Mouse (Mus musculus): ENCODE results near the gene Med8.

DNA sequence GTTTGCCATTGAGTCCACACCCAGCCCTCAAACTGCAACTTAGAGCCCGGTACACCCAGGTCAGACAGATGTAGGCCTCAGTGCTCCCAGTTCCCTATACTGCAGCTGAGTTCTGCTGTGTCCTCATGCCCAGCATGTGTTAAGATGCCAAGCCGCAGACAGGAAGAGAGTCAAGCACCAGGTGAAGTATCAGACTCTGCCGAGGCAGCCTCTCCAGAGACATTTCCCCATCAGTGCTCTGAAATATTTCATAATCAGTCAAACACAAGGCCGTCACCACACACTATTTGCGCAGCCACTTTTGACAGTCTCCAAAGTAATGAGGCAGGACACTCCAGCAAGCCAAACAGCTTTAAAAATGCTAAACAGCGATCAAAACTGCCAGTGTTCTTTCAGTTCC is 10.7 kb upstream of the Med8 start:
- TF ChIP-seq POLR2A (IDR thresholded peaks at IDR 0.05; ENCODE audit: low read depth, low read length) = no peak
- TF ChIP-seq CTCF (IDR thresholded peaks at IDR 0.05; ENCODE audit: extremely low read depth, insufficient read length, insufficient replicate concordance, low read depth, low read length) = no peak
